Mouse (Mus musculus) myocyte (in vitro differentiated cells): ENCODE measurements around the gene Igfbp3. TPM values are rescaled to one million over a fixed set of nuclear protein-coding genes. Genes with fewer than 3 reads are reported as not detected.

Source experiments
- H3K27me3 ChIP-seq: one replicate; pipeline ENCODE4 v1.6.1; 2011; ENCODE audit not compliant: control insufficient read depth, insufficient read depth, insufficient read length
- H3K36me3 ChIP-seq: one replicate; pipeline ENCODE4 v1.6.1; 2011; ENCODE audit not compliant: control insufficient read depth, insufficient read depth
- H3K4me2 ChIP-seq: one replicate; pipeline ENCODE4 v1.6.1; 2011; ENCODE audit warnings: low read depth, control low read depth
- H3K4me3 ChIP-seq: one replicate; pipeline ENCODE4 v1.5.1; 2011; ENCODE audit warnings: mild to moderate bottlenecking, control low read depth, moderate library complexity
- H3K79me2 ChIP-seq: one replicate; pipeline ENCODE4 v1.6.1; 2011; ENCODE audit not compliant: control insufficient read depth, insufficient read depth
- H3ac ChIP-seq: one replicate; pipeline ENCODE4 v1.6.1; 2011; ENCODE audit not compliant: control insufficient read depth, insufficient read length
- CEBPB ChIP-seq: IDR thresholded peaks from 2 replicates; pipeline ENCODE4 v1.6.1; 2011; ENCODE audit warnings: mild to moderate bottlenecking, moderate library complexity; ENCODE audit not compliant: poor library complexity, insufficient read depth, severe bottlenecking
- E2F4 ChIP-seq: IDR thresholded peaks from one replicate; pipeline ENCODE4 v1.6.1; 2011; ENCODE audit warnings: mild to moderate bottlenecking, control low read depth, moderate library complexity; ENCODE audit not compliant: insufficient read depth
- MAX ChIP-seq: IDR thresholded peaks from one replicate; pipeline ENCODE4 v1.6.1; 2011; ENCODE audit warnings: low read depth, mild to moderate bottlenecking, control low read depth
- MYOD1 ChIP-seq, 3 experiments: IDR thresholded peaks; one replicate each; pipeline ENCODE4 v1.6.1; 2011; ENCODE audit warnings: control low read depth in 2 of 3, low read depth in 2 of 3, mild to moderate bottlenecking in 2 of 3, moderate library complexity in 1 of 3; ENCODE audit not compliant: insufficient read length in 2 of 3, control insufficient read depth in 1 of 3
- MYOG ChIP-seq, 3 experiments: IDR thresholded peaks; one replicate each; pipeline ENCODE4 v1.6.1; 2011; ENCODE audit warnings: control low read depth in 2 of 3, low read depth in 2 of 3, mild to moderate bottlenecking in 2 of 3; ENCODE audit not compliant: insufficient read length in 2 of 3, control insufficient read depth in 1 of 3, insufficient read depth in 1 of 3
- POLR2A ChIP-seq: IDR thresholded peaks from one replicate; pipeline ENCODE4 v1.6.1; 2011; ENCODE audit warnings: low read depth, mild to moderate bottlenecking, control low read depth, moderate library complexity; ENCODE audit not compliant: insufficient read length
- POLR2AphosphoS2 ChIP-seq: IDR thresholded peaks from one replicate; pipeline ENCODE4 v1.6.1; 2011; ENCODE audit warnings: low read depth, control low read depth; ENCODE audit not compliant: insufficient read length
- REST ChIP-seq: IDR thresholded peaks from one replicate; pipeline ENCODE4 v1.6.1; 2011; ENCODE audit warnings: mild to moderate bottlenecking, control low read depth, moderate library complexity; ENCODE audit not compliant: insufficient read depth, insufficient read length
- SRF ChIP-seq: IDR thresholded peaks from one replicate; pipeline ENCODE4 v1.6.1; 2011; ENCODE audit warnings: low read depth; ENCODE audit not compliant: control insufficient read depth, insufficient read length
- TCF12 ChIP-seq: IDR thresholded peaks from one replicate; pipeline ENCODE4 v1.6.1; 2011; ENCODE audit warnings: mild to moderate bottlenecking, control low read depth; ENCODE audit not compliant: poor library complexity, insufficient read depth, severe bottlenecking
- TCF3 ChIP-seq: IDR thresholded peaks from one replicate; pipeline ENCODE4 v1.6.1; 2011; ENCODE audit warnings: low read depth, control low read depth; ENCODE audit not compliant: insufficient read length
- USF1 ChIP-seq: IDR thresholded peaks from one replicate; pipeline ENCODE4 v1.6.1; 2011; ENCODE audit warnings: low read depth, mild to moderate bottlenecking, control low read depth, moderate library complexity
- polyA plus RNA-seq: library from polyadenylated mRNA; unstranded; fragments of >200 nt; fragmentation: generic; extraction: Trizol; gene quantifications from one replicate; pipeline ENCODE4 v1.2.1, GENCODE M21; 2012; ENCODE audit warnings: missing spikeins

Gene Igfbp3
- 2.2 TPM for polyA plus RNA-seq

DNA sequence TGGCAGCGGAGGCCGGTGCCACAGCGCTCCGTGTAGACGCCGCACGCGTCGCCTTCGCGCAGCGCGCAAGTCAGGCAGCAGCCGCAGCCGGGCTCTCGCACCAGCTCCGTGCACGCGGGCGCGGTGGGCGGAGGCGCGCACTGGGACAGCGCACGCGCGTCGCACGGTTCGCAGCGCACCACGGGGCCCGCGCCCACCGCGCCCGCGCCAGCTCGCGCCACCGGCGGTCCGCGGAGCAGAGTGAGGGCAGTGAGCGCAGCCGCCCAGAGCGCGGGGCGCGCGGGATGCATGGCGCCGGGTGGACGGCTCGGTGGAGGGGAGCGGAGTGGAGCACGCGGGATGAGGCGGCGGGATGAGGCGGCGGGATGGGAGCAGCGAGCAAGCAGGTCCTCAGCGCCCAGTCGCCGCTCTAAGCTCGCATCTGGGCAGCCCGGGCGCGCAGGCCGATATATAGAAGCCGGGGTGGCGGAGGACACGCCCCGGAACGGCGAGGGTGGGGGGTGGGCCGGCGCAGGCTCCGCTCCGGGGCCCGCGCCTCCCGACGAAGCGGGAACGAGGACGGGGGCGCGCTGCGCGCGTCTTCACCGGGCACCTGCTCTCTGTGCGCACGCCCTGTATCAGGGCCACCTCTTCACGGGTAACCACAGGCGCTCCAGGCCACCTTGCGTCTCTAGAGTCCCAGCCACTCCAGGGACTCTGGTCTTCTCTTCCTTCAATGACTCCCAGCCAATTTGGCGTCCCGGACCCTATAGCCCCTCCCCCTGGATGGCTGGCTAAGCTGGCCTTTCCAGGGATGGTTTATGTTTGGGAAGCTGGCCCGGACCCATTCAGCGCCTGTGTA lies at the start of gene Igfbp3:
Gene Igfbp3 (minus strand): TSS at position 423 of the 841 bp plus-strand sequence.
- no peak within 1 kb of the TSS for H3ac ChIP-seq
- H3K79me2 ChIP-seq = no peaks in the 10 kb centered on the region
- peaks cover 9% of the 10 kb centered on the region for H3K27me3 ChIP-seq
- no peak for TF ChIP-seq TCF3
- TF ChIP-seq CEBPB = no peak
- TF ChIP-seq MYOG (IDR thresholded peaks at IDR 0.05; ENCODE audit: control insufficient read depth in 1 of 3, insufficient read depth in 1 of 3, insufficient read length in 2 of 3, low read depth in 2 of 3) = no peak
- no peak for TF ChIP-seq E2F4
- TF ChIP-seq REST = no peak
- no peak for TF ChIP-seq MYOD1 (IDR thresholded peaks at IDR 0.05; ENCODE audit: control insufficient read depth in 1 of 3, insufficient read length in 2 of 3, low read depth in 2 of 3)
- TF ChIP-seq POLR2A = no peak
- no peak within 1 kb of the TSS for H3K4me3 ChIP-seq
- H3K36me3 ChIP-seq = no peaks in the 10 kb centered on the region
- peak within 1 kb of the TSS; percentile 30 for H3K4me2 ChIP-seq

DNA sequence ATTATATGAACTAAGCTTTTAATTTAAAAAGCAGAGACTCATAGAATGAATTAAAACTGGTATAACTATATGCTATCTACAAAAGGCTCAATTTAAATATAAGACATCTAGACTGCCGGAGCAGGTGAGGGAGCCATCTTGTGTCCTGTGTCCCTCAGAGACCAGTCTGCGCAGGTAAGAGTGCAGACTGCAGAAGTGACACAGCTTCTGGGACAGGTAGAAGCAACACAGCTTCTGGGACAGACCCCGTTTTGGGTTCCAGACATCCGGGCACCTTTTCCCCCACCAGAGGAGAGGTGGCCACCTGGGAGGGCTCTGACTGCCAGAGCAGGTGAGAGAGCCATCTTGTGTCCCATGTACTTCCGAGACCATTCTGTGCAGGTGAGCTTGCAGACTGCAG lies 37.1 kb upstream of the Igfbp3 start:
- TF ChIP-seq POLR2AphosphoS2 (no peak), POLR2A (no peak), E2F4 (no peak), TCF3 (no peak), CEBPB (no peak), MYOG (IDR thresholded peaks at IDR 0.05; ENCODE audit: control insufficient read depth in 1 of 3, insufficient read depth in 1 of 3, insufficient read length in 2 of 3, low read depth in 2 of 3) (no peak), MYOD1 (IDR thresholded peaks at IDR 0.05; ENCODE audit: control insufficient read depth in 1 of 3, insufficient read length in 2 of 3, low read depth in 2 of 3) (no peak), MAX (no peak), TCF12 (no peak), REST (no peak), USF1 (no peak), SRF (no peak)
- Histone ChIP-seq H3ac (no peak overlapping the region), H3K36me3 (no peaks in the 10 kb centered on the region), H3K27me3 (no peaks in the 10 kb centered on the region), H3K4me3 (no peak overlapping the region), H3K79me2 (no peaks in the 10 kb centered on the region), H3K4me2 (no peak overlapping the region)

DNA sequence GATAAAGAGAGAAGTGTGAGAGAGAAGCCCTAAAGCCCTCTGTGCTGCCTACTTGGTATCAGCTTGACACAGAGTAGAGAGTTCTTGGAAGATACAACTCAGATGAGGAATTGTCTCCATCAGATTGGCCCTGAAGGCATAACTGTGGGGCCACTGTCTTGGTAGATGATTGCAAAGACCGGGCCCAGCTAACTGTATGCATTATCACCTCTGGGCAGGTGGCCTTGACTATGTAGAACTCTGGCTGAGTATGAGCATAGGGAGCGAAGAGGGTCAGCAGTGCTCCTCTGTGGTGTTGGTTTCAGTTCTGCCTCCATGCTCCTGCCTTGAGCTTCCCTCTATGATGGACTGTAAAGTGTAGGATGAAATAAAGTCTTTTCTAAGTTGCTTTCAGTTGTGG lies 36.7 kb upstream of the Igfbp3 start:
- no peaks in the 10 kb centered on the region for H3K27me3 ChIP-seq
- TF ChIP-seq USF1 (no peak), POLR2AphosphoS2 (no peak), TCF12 (no peak), MYOG (IDR thresholded peaks at IDR 0.05; ENCODE audit: control insufficient read depth in 1 of 3, insufficient read depth in 1 of 3, insufficient read length in 2 of 3, low read depth in 2 of 3) (no peak), TCF3 (no peak), POLR2A (no peak), REST (no peak), MAX (no peak), CEBPB (no peak), E2F4 (no peak), MYOD1 (IDR thresholded peaks at IDR 0.05; ENCODE audit: control insufficient read depth in 1 of 3, insufficient read length in 2 of 3, low read depth in 2 of 3) (no peak)
- no peak overlapping the region for H3ac ChIP-seq
- no peaks in the 10 kb centered on the region for H3K36me3 ChIP-seq
- no peak overlapping the region for H3K4me3 ChIP-seq
- H3K4me2 ChIP-seq = no peak overlapping the region
- H3K79me2 ChIP-seq = no peaks in the 10 kb centered on the region

DNA sequence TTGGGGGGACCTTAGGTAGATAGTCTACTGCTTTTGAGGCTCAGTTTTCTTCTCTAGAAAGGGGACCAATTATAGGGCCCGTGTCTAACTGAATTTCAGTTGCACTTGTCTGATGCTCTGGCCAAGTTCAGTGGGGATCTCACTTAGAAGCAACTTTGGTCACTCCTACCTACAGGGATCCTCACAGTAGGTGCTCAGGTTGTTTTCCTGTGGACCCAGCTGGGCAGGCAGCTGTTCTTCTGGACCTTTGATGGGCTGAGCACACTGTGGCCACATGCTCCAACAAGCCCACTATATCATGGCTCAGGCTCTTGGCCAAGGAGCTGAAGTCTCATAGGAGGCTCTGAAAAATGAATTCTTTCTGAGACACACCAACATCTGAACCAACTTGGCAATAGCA lies 31.1 kb upstream of the Igfbp3 start:
- no peaks in the 10 kb centered on the region for H3K27me3 ChIP-seq
- H3K4me3 ChIP-seq = no peak overlapping the region

More for the DNA sequence above, 31.1 kb upstream of the Igfbp3 start:
- no peaks in the 10 kb centered on the region for H3K36me3 ChIP-seq
- no peak overlapping the region for H3ac ChIP-seq
- TF ChIP-seq TCF3 = no peak
- TF ChIP-seq USF1 = no peak
- no peak for TF ChIP-seq SRF
- no peak for TF ChIP-seq REST
- no peak for TF ChIP-seq TCF12
- TF ChIP-seq E2F4 = no peak
- TF ChIP-seq MYOD1 (IDR thresholded peaks at IDR 0.05; ENCODE audit: control insufficient read depth in 1 of 3, insufficient read length in 2 of 3, low read depth in 2 of 3) = no peak
- no peak for TF ChIP-seq CEBPB
- TF ChIP-seq MAX = no peak
- no peak for TF ChIP-seq POLR2AphosphoS2
- TF ChIP-seq MYOG (IDR thresholded peaks at IDR 0.05; ENCODE audit: control insufficient read depth in 1 of 3, insufficient read depth in 1 of 3, insufficient read length in 2 of 3, low read depth in 2 of 3) = no peak
- H3K4me2 ChIP-seq = no peak overlapping the region
- H3K79me2 ChIP-seq = no peaks in the 10 kb centered on the region
